Mouse (Mus musculus) telencephalon, adult 2 months (tissue): ENCODE results near the gene Secisbp2l.

Experiments used
- DNase-seq: peaks from one replicate; pipeline ENCODE4 v3.0.0-alpha.2; 2011; ENCODE audit warnings: low read depth, low spot score

Secisbp2l gene

GRCm38 (mm10) chr2:125704907-125705631, 77.6 kb downstream of the Secisbp2l start:
- no peak for DNase-seq

GRCm38 (mm10) chr2:125702851-125703250, 79.8 kb downstream of the Secisbp2l start:
- DNase-seq = no peak

- no peak for DNase-seq
These were observed 81.1 kb downstream of the Secisbp2l start for GRCm38 (mm10) chr2:125701606-125702005.

GRCm38 (mm10) chr2:125696219-125696618, 86.5 kb downstream of the Secisbp2l start:
- no peak for DNase-seq

- DNase-seq = no peak
These were observed 87.9 kb downstream of the Secisbp2l start for GRCm38 (mm10) chr2:125694798-125695197.

- DNase-seq = peak; percentile 57
These were observed 90.7 kb downstream of the Secisbp2l start for GRCm38 (mm10) chr2:125692010-125692409.
